Mouse (Mus musculus): ENCODE data around the gene H6pd. TPM values are rescaled to one million over a fixed set of nuclear protein-coding genes. Genes with fewer than 3 reads are reported as not detected.

H6pd gene
- polyA plus RNA-seq, 1 experiment, result 7.3 TPM

GRCm38 (mm10) chr4:149982154-149982553, 26.7 kb downstream of the H6pd start:
- H3K4me1 ChIP-seq (ENCODE audit: control insufficient read depth, insufficient read depth, low read length), result peaks cover 3% of the 10 kb centered on the region
- TF ChIP-seq CTCF (IDR thresholded peaks at IDR 0.05; ENCODE audit: control insufficient read depth, insufficient read depth, insufficient replicate concordance, low read depth, low read length), result no peak
- TF ChIP-seq POLR2A (IDR thresholded peaks at IDR 0.05; ENCODE audit: control insufficient read depth, low read depth, low read length), result no peak
- H3K27ac ChIP-seq (ENCODE audit: control insufficient read depth, insufficient read depth, low read depth, low read length), result no peak overlapping the region
- no peak overlapping the region for H3K4me3 ChIP-seq (ENCODE audit: control insufficient read depth, low read depth, low read length)
- H3K36me3 ChIP-seq (ENCODE audit: control insufficient read depth, insufficient read depth, low read length), result no peaks in the 10 kb centered on the region
- no peaks in the 10 kb centered on the region for H3K27me3 ChIP-seq (ENCODE audit: control insufficient read depth, insufficient read depth, low read length)

GRCm38 (mm10) chr4:149979819-149980308, 29.0 kb downstream of the H6pd start:
- Histone ChIP-seq H3K36me3 (ENCODE audit: control insufficient read depth, insufficient read depth, low read length) (no peaks in the 10 kb centered on the region), H3K4me1 (ENCODE audit: control insufficient read depth, insufficient read depth, low read length) (peaks cover 7% of the 10 kb centered on the region), H3K27ac (ENCODE audit: control insufficient read depth, insufficient read depth, low read depth, low read length) (no peak overlapping the region), H3K27me3 (ENCODE audit: control insufficient read depth, insufficient read depth, low read length) (no peaks in the 10 kb centered on the region), H3K4me3 (ENCODE audit: control insufficient read depth, low read depth, low read length) (no peak overlapping the region)
- TF ChIP-seq POLR2A (IDR thresholded peaks at IDR 0.05; ENCODE audit: control insufficient read depth, low read depth, low read length), result no peak; the same call in 1 of the 2 replicates
- peak; percentile 95 for TF ChIP-seq CTCF (IDR thresholded peaks at IDR 0.05; ENCODE audit: control insufficient read depth, insufficient read depth, insufficient replicate concordance, low read depth, low read length)

GRCm38 (mm10) chr4:149978820-149979219, 30.0 kb downstream of the H6pd start:
- Histone ChIP-seq H3K4me3 (ENCODE audit: control insufficient read depth, low read depth, low read length) (no peak overlapping the region), H3K4me1 (ENCODE audit: control insufficient read depth, insufficient read depth, low read length) (peaks cover 4% of the 10 kb centered on the region), H3K27ac (ENCODE audit: control insufficient read depth, insufficient read depth, low read depth, low read length) (no peak overlapping the region), H3K36me3 (ENCODE audit: control insufficient read depth, insufficient read depth, low read length) (no peaks in the 10 kb centered on the region), H3K27me3 (ENCODE audit: control insufficient read depth, insufficient read depth, low read length) (no peaks in the 10 kb centered on the region)
- TF ChIP-seq CTCF (IDR thresholded peaks at IDR 0.05; ENCODE audit: control insufficient read depth, insufficient read depth, insufficient replicate concordance, low read depth, low read length) (no peak), POLR2A (IDR thresholded peaks at IDR 0.05; ENCODE audit: control insufficient read depth, low read depth, low read length) (no peak)

GRCm38 (mm10) chr4:149977801-149978544, 30.9 kb downstream of the H6pd start:
- no peak overlapping the region; the same call in 1 of the 2 replicates for H3K27ac ChIP-seq (ENCODE audit: control insufficient read depth, insufficient read depth, low read depth, low read length)
- 0 out of 2 replicates have a peak, but pooled peaks have one; percentile 4 for TF ChIP-seq POLR2A (IDR thresholded peaks at IDR 0.05; ENCODE audit: control insufficient read depth, low read depth, low read length)
- TF ChIP-seq CTCF (IDR thresholded peaks at IDR 0.05; ENCODE audit: control insufficient read depth, insufficient read depth, insufficient replicate concordance, low read depth, low read length), result no peak
- peaks cover 4% of the 10 kb centered on the region for H3K4me1 ChIP-seq (ENCODE audit: control insufficient read depth, insufficient read depth, low read length)
- no peaks in the 10 kb centered on the region for H3K36me3 ChIP-seq (ENCODE audit: control insufficient read depth, insufficient read depth, low read length)
- H3K4me3 ChIP-seq (ENCODE audit: control insufficient read depth, low read depth, low read length), result no peak overlapping the region
- no peaks in the 10 kb centered on the region for H3K27me3 ChIP-seq (ENCODE audit: control insufficient read depth, insufficient read depth, low read length)

- Histone ChIP-seq H3K27ac (ENCODE audit: control insufficient read depth, insufficient read depth, low read depth, low read length) (0 out of 2 replicates have a peak overlapping the region, but pooled peaks have one; percentile 3), H3K4me1 (ENCODE audit: control insufficient read depth, insufficient read depth, low read length) (peaks cover 4% of the 10 kb centered on the region), H3K4me3 (ENCODE audit: control insufficient read depth, low read depth, low read length) (no peak overlapping the region), H3K36me3 (ENCODE audit: control insufficient read depth, insufficient read depth, low read length) (no peaks in the 10 kb centered on the region), H3K27me3 (ENCODE audit: control insufficient read depth, insufficient read depth, low read length) (no peaks in the 10 kb centered on the region)
- no peak for TF ChIP-seq CTCF (IDR thresholded peaks at IDR 0.05; ENCODE audit: control insufficient read depth, insufficient read depth, insufficient replicate concordance, low read depth, low read length)
- TF ChIP-seq POLR2A (IDR thresholded peaks at IDR 0.05; ENCODE audit: control insufficient read depth, low read depth, low read length), result no peak
Measured at GRCm38 (mm10) chr4:149977181-149977580, 31.6 kb downstream of the H6pd start.

GRCm38 (mm10) chr4:149975730-149976254, 33.0 kb downstream of the H6pd start:
- H3K4me1 ChIP-seq (ENCODE audit: control insufficient read depth, insufficient read depth, low read length), result peaks cover 4% of the 10 kb centered on the region
- peak; percentile 43; the same call in 1 of the 2 replicates for TF ChIP-seq POLR2A (IDR thresholded peaks at IDR 0.05; ENCODE audit: control insufficient read depth, low read depth, low read length)
- no peak for TF ChIP-seq CTCF (IDR thresholded peaks at IDR 0.05; ENCODE audit: control insufficient read depth, insufficient read depth, insufficient replicate concordance, low read depth, low read length)
- no peaks in the 10 kb centered on the region for H3K36me3 ChIP-seq (ENCODE audit: control insufficient read depth, insufficient read depth, low read length)

GRCm38 (mm10) chr4:149975291-149975690, 33.5 kb downstream of the H6pd start:
- no peak for TF ChIP-seq CTCF (IDR thresholded peaks at IDR 0.05; ENCODE audit: control insufficient read depth, insufficient read depth, insufficient replicate concordance, low read depth, low read length)
- TF ChIP-seq POLR2A (IDR thresholded peaks at IDR 0.05; ENCODE audit: control insufficient read depth, low read depth, low read length), result no peak
- H3K27ac ChIP-seq (ENCODE audit: control insufficient read depth, insufficient read depth, low read depth, low read length), result no peak overlapping the region
- no peaks in the 10 kb centered on the region for H3K27me3 ChIP-seq (ENCODE audit: control insufficient read depth, insufficient read depth, low read length)
- H3K36me3 ChIP-seq (ENCODE audit: control insufficient read depth, insufficient read depth, low read length), result no peaks in the 10 kb centered on the region
- peaks cover 4% of the 10 kb centered on the region for H3K4me1 ChIP-seq (ENCODE audit: control insufficient read depth, insufficient read depth, low read length)
- peak overlapping the region; percentile 82 for H3K4me3 ChIP-seq (ENCODE audit: control insufficient read depth, low read depth, low read length)

More at GRCm38 (mm10) chr4:149975730-149976254, 33.0 kb downstream of the H6pd start:
- peak overlapping the region; percentile 82 for H3K4me3 ChIP-seq (ENCODE audit: control insufficient read depth, low read depth, low read length)
- no peak overlapping the region for H3K27ac ChIP-seq (ENCODE audit: control insufficient read depth, insufficient read depth, low read depth, low read length)
- no peaks in the 10 kb centered on the region for H3K27me3 ChIP-seq (ENCODE audit: control insufficient read depth, insufficient read depth, low read length)

All from testis, adult 2 months (tissue).